Mouse (Mus musculus) cerebellum, adult 2 months (tissue): ENCODE measurements at regions not wholly inside any gene's neighbourhood (a gene's known extent, or its start where the extent isn't known, plus 50 kb on each side); places are given as distances from the start of the nearest gene placed in this dataset.

Experiments used
- DNase-seq, 2 experiments: peaks; one replicate each; pipeline ENCODE4 v3.0.0; 2021
- H3K27ac ChIP-seq: fragments of 200-500 bp; 2 replicates; pipeline ENCODE4 v1.5.1; 2012; ENCODE audit warnings: low read length, control low read depth, inconsistent platforms; ENCODE audit not compliant: insufficient read depth
- H3K27me3 ChIP-seq: fragments of 200-500 bp; 2 replicates; pipeline ENCODE4 v1.6.1; 2012; ENCODE audit warnings: inconsistent platforms, mild to moderate bottlenecking, low read length, moderate library complexity; ENCODE audit not compliant: control insufficient read depth, insufficient read depth
- H3K4me1 ChIP-seq: fragments of 200-500 bp; 2 replicates; pipeline ENCODE4 v1.6.1; 2011; ENCODE audit warnings: low read length; ENCODE audit not compliant: control insufficient read depth, insufficient read depth
- H3K4me3 ChIP-seq: fragments of 200-500 bp; replicated peaks from 2 replicates; pipeline ENCODE3; 2011; ENCODE audit warnings: mild to moderate bottlenecking, low read depth, low read length, control low read depth; ENCODE audit not compliant: insufficient read depth
- CTCF ChIP-seq: fragments of 200-500 bp; IDR thresholded peaks from 2 replicates; pipeline ENCODE4 v1.5.1; 2011; ENCODE audit warnings: low read depth, mild to moderate bottlenecking, control low read depth, low read length, moderate library complexity, borderline replicate concordance; ENCODE audit not compliant: insufficient read depth
- POLR2A ChIP-seq: fragments of 200-500 bp; IDR thresholded peaks from 2 replicates; pipeline ENCODE4 v1.6.1; 2011; ENCODE audit warnings: low read length, control low read depth, borderline replicate concordance; ENCODE audit not compliant: insufficient read depth
- WGBS: fragments of 180-500 bp; shearing (Covaris S2); methylation state at CpG from one replicate; pipeline ENCODE4 v1.1.7; 2018; 5-methylcytosine and 5-hydroxymethylcytosine counted together

- Histone ChIP-seq H3K27me3 (no peaks in the 10 kb centered on the region; the same call in 1 of the 2 replicates), H3K4me3 (no peak overlapping the region), H3K27ac (no peak overlapping the region), H3K4me1 (no peaks in the 10 kb centered on the region)
- no peak for TF ChIP-seq CTCF
- no peak for TF ChIP-seq POLR2A
- WGBS: 39% methylated on average over 10 of the region's 10 CpGs
- DNase-seq: no peak
Observed at GRCm38 (mm10) chr4:46291620-46292254, 51.7 kb upstream of the Foxe1 start.
